Mouse (Mus musculus) myocyte (in vitro differentiated cells): Measurements from ENCODE around the gene Fbxo30.

Experiments used
- TCF12 ChIP-seq: IDR thresholded peaks from one replicate; pipeline ENCODE4 v1.6.1; 2011; ENCODE audit warnings: mild to moderate bottlenecking, control low read depth; ENCODE audit not compliant: poor library complexity, insufficient read depth, severe bottlenecking
- USF1 ChIP-seq: IDR thresholded peaks from one replicate; pipeline ENCODE4 v1.6.1; 2011; ENCODE audit warnings: low read depth, mild to moderate bottlenecking, control low read depth, moderate library complexity

- TF ChIP-seq TCF12 = no peak
- no peak for TF ChIP-seq USF1
Measured at GRCm38 (mm10) chr10:11260119-11260518, 21.0 kb upstream of the Fbxo30 start.
